Mouse (Mus musculus) gonadal fat pad, adult 2 months (tissue): ENCODE measurements around the gene Lcn9. TPM values are rescaled to one million over a fixed set of nuclear protein-coding genes. Genes with fewer than 3 reads are reported as not detected.
"Not testable (repeated sequence)": the region's sequence is repeated elsewhere in the genome, so short reads cannot be mapped to it uniquely, and the experiment has no call there.

ENCODE experiments used
- DNase-seq: peaks from one replicate; pipeline ENCODE4 v3.0.0-alpha.2; 2012; ENCODE audit warnings: low read depth
- polyA plus RNA-seq: library from polyadenylated mRNA; depleted of rRNA; stranded (reverse); fragments of >200 nt; gene quantifications from 2 replicates; pipeline ENCODE4 v1.2.3, GENCODE M21; 2012; rRNA removed

Lcn9 gene
- polyA plus RNA-seq, result 2,439 and 2,836 TPM in 2 replicates

- no peak for DNase-seq
These were observed at the start of gene Lcn9 for GRCm38 (mm10) chr2:25822806-25823205. Gene Lcn9, plus strand, starts transcription at chr2:25823153.

GRCm38 (mm10) chr2:25773507-25773906 lies 49.4 kb upstream of the Lcn9 start:
- no peak for DNase-seq

- no peak for DNase-seq
These were observed 48.3 kb upstream of the Lcn9 start for GRCm38 (mm10) chr2:25774640-25775039.

- DNase-seq, result no peak
These were observed 47.0 kb upstream of the Lcn9 start for GRCm38 (mm10) chr2:25775991-25776390.

GRCm38 (mm10) chr2:25776717-25777116 lies 46.2 kb upstream of the Lcn9 start, which contains the start of gene Lcn11:
Gene Lcn11, plus strand, starts transcription at chr2:25777017.
- no peak for DNase-seq

GRCm38 (mm10) chr2:25779076-25779475 lies 43.9 kb upstream of the Lcn9 start:
- DNase-seq, result no peak

- no peak for DNase-seq
These were observed 42.0 kb upstream of the Lcn9 start for GRCm38 (mm10) chr2:25780921-25781320.

- DNase-seq, result no peak
These were observed 41.0 kb upstream of the Lcn9 start, which contains the start of gene Gm13539 for GRCm38 (mm10) chr2:25781957-25782356. Gene Gm13539, plus strand, starts transcription at chr2:25782257.

- DNase-seq, result no peak
These were observed 37.2 kb upstream of the Lcn9 start for GRCm38 (mm10) chr2:25785573-25786322.

- no peak for DNase-seq
These were observed 33.9 kb upstream of the Lcn9 start for GRCm38 (mm10) chr2:25789092-25789491.

GRCm38 (mm10) chr2:25797635-25798034 lies 25.3 kb upstream of the Lcn9 start:
- no peak for DNase-seq

GRCm38 (mm10) chr2:25798065-25798464 lies 24.9 kb upstream of the Lcn9 start:
- DNase-seq, result no peak

GRCm38 (mm10) chr2:25811711-25812110 lies 11.2 kb upstream of the Lcn9 start:
- no peak for DNase-seq

GRCm38 (mm10) chr2:25813364-25813763 lies 9.6 kb upstream of the Lcn9 start:
- DNase-seq, result no peak

GRCm38 (mm10) chr2:25815748-25816147 lies 7.2 kb upstream of the Lcn9 start, which contains the start of gene Glt6d1:
Gene Glt6d1, minus strand, starts transcription at chr2:25815848.
- not testable (repeated sequence) for DNase-seq

GRCm38 (mm10) chr2:25824751-25825150 lies 1.8 kb downstream of the Lcn9 start:
- no peak for DNase-seq

GRCm38 (mm10) chr2:25828344-25828947 lies 5.5 kb downstream of the Lcn9 start:
- no peak for DNase-seq

GRCm38 (mm10) chr2:25830786-25831185 lies 7.8 kb downstream of the Lcn9 start:
- no peak for DNase-seq

GRCm38 (mm10) chr2:25836291-25836690 lies 13.3 kb downstream of the Lcn9 start:
- no peak for DNase-seq

- DNase-seq, result no peak
These were observed 19.2 kb downstream of the Lcn9 start for GRCm38 (mm10) chr2:25842161-25842560.

- DNase-seq, result no peak
These were observed 19.8 kb downstream of the Lcn9 start for GRCm38 (mm10) chr2:25842758-25843157.

- DNase-seq, result no peak
These were observed 21.1 kb downstream of the Lcn9 start for GRCm38 (mm10) chr2:25844097-25844496.

GRCm38 (mm10) chr2:25846516-25846915 lies 23.6 kb downstream of the Lcn9 start:
- DNase-seq, result no peak
